ENCODE assay signal across 8 mouse cellular contexts in genomic region chr10:18022741-18023347, GRCm38 (mm10). TPM values are rescaled to one million over a fixed set of nuclear protein-coding genes. Genes with fewer than 3 reads are reported as not detected.
DNase-seq lines count a peak whose midpoint lies in the region; ATAC-seq and TF ChIP-seq lines count a peak whose summit lies in the region.

TSS of gene Abracl (minus strand) at chr10:18023288.

- peak; percentile 71 for DNase-seq in ES-E14 (ENCODE audit: low read depth, low spot score)
- DNase-seq in cerebellum, adult 11 months, result peak; percentile 31
- peak; percentile 79 for DNase-seq in forebrain, embryonic 14.5 days (ENCODE audit: low spot score)
- peak; percentile 81 to 83 for DNase-seq in heart, postnatal 10 days
- peak; percentile 81 to 89 for DNase-seq in kidney, postnatal 4 days
- peak; percentile 44 for DNase-seq in telencephalon, adult 2 months (ENCODE audit: low read depth, low spot score)

- H3K4me2 ChIP-seq in forebrain, embryonic 14.5 days (ENCODE audit: low read length), result peak within 1 kb of the TSS; percentile 60
- peak within 1 kb of the TSS; percentile 69 for H3K4me2 ChIP-seq in liver, embryonic 16.5 days (ENCODE audit: low read depth, low read length)
- peak within 1 kb of the TSS; percentile 67 for H3K4me2 ChIP-seq in neural tube, embryonic 12.5 days (replicated peaks)

- peak within 1 kb of the TSS; percentile 5; the same call in 1 of the 2 replicates for H3K27ac ChIP-seq in ES-E14 (ENCODE audit: insufficient read depth, low read depth, low read length, poor library complexity, severe bottlenecking)
- H3K27ac ChIP-seq in forebrain, embryonic 14.5 days (ENCODE audit: low read depth, low read length), result peak within 1 kb of the TSS; percentile 90
- H3K27ac ChIP-seq in liver, embryonic 16.5 days (ENCODE audit: low read length), result peak within 1 kb of the TSS; percentile 57
- H3K27ac ChIP-seq in neural tube, embryonic 12.5 days, result peak within 1 kb of the TSS; percentile 86

- peak within 1 kb of the TSS; percentile 75 for H3K9ac ChIP-seq in ES-E14 (ENCODE audit: insufficient read depth, low read depth, low read length, poor library complexity, severe bottlenecking)
- H3K9ac ChIP-seq in forebrain, embryonic 14.5 days (ENCODE audit: low read length), result peak within 1 kb of the TSS; percentile 66
- H3K9ac ChIP-seq in liver, embryonic 16.5 days (ENCODE audit: low read depth, low read length), result peak within 1 kb of the TSS; percentile 59
- peak within 1 kb of the TSS; percentile 86 for H3K9ac ChIP-seq in neural tube, embryonic 12.5 days

- no peaks in the 10 kb centered on the region for H3K9me3 ChIP-seq in ES-E14 (ENCODE audit: control insufficient read depth, insufficient read depth, low read depth, low read length)
- no peaks in the 10 kb centered on the region for H3K9me3 ChIP-seq in forebrain, embryonic 14.5 days (replicated peaks; ENCODE audit: control insufficient read depth, low read length)
- no peaks in the 10 kb centered on the region for H3K9me3 ChIP-seq in liver, embryonic 16.5 days (replicated peaks; ENCODE audit: control insufficient read depth, low read length)
- no peaks in the 10 kb centered on the region for H3K9me3 ChIP-seq in neural tube, embryonic 12.5 days

- no peaks in the 10 kb centered on the region for H3K27me3 ChIP-seq in forebrain, embryonic 14.5 days (replicated peaks; ENCODE audit: control insufficient read depth, insufficient read depth, low read length)
- no peaks in the 10 kb centered on the region for H3K27me3 ChIP-seq in liver, embryonic 16.5 days (ENCODE audit: control insufficient read depth, insufficient read depth, low read depth, low read length)
- H3K27me3 ChIP-seq in neural tube, embryonic 12.5 days (replicated peaks), result no peaks in the 10 kb centered on the region

- no peaks in the 10 kb centered on the region; the same call in 1 of the 2 replicates for H3K36me3 ChIP-seq in ES-E14 (ENCODE audit: control insufficient read depth, insufficient read depth, low read length, poor library complexity, severe bottlenecking)
- H3K36me3 ChIP-seq in forebrain, embryonic 14.5 days (ENCODE audit: control insufficient read depth, insufficient read depth, low read length), result peaks cover 8% of the 10 kb centered on the region
- no peaks in the 10 kb centered on the region; the same call in 1 of the 2 replicates for H3K36me3 ChIP-seq in liver, embryonic 16.5 days (ENCODE audit: control insufficient read depth, insufficient read depth)
- peaks cover 9% of the 10 kb centered on the region for H3K36me3 ChIP-seq in neural tube, embryonic 12.5 days

- in situ Hi-C loops in ES-E14 (cut with MboI; ENCODE audit: low sequenced_read_pairs in 2 of 2, unreplicated experiment in 2 of 2), result no loop called here

- under 1% methylated on average over 37 of the region's 37 CpGs for WGBS in forebrain, embryonic 14.5 days
- under 1% methylated on average over 37 of the region's 37 CpGs for WGBS in liver, embryonic 16.5 days (ENCODE audit: insufficient replicate concordance)
- under 1% methylated on average over 37 of the region's 37 CpGs for WGBS in neural tube, embryonic 12.5 days

- H3K4me3 ChIP-seq in ES-E14 (ENCODE audit: insufficient read depth in 1 of 2, low read depth in 1 of 2, low read length in 2 of 2, poor library complexity in 1 of 2, severe bottlenecking in 1 of 2), result peak within 1 kb of the TSS; percentile 75 to 85
- peak within 1 kb of the TSS; percentile 48 for H3K4me3 ChIP-seq in forebrain, embryonic 14.5 days (ENCODE audit: low read depth, low read length)
- peak within 1 kb of the TSS; percentile 63 for H3K4me3 ChIP-seq in liver, embryonic 16.5 days (ENCODE audit: low read depth, low read length)
- H3K4me3 ChIP-seq in neural tube, embryonic 12.5 days, result peak within 1 kb of the TSS; percentile 68

- no peaks in the 10 kb centered on the region; a peak in 1 of 4 replicates for H3K4me1 ChIP-seq in ES-E14 (ENCODE audit: control insufficient read depth in 2 of 2, insufficient read depth in 2 of 2, low read length in 2 of 2, poor library complexity in 1 of 2)
- peaks cover 7% of the 10 kb centered on the region for H3K4me1 ChIP-seq in forebrain, embryonic 14.5 days (ENCODE audit: control insufficient read depth, insufficient read depth, low read length)
- peaks cover 4% of the 10 kb centered on the region for H3K4me1 ChIP-seq in liver, embryonic 16.5 days (ENCODE audit: control insufficient read depth, low read depth, low read length)
- H3K4me1 ChIP-seq in neural tube, embryonic 12.5 days, result peaks cover 11% of the 10 kb centered on the region; the same call in 1 of the 2 replicates

- peak; percentile 89 for ATAC-seq in forebrain, embryonic 14.5 days
- ATAC-seq in liver, embryonic 16.5 days (ENCODE audit: low read depth), result peak; percentile 90
- peak; percentile 95 for ATAC-seq in neural tube, embryonic 12.5 days (ENCODE audit: low FRiP score, low read depth)

- intact Hi-C loops in heart, postnatal 10 days (cut with DNase I), result no loop called here

TF ChIP-seq in ES-E14, 5 proteins besides CTCF, POLR2A, EP300 and RAD21:
- TF ChIP-seq MAFK (IDR thresholded peaks at IDR 0.05; ENCODE audit: insufficient read depth, low read depth, low read length) (no peak), HCFC1 (IDR thresholded peaks at IDR 0.05; ENCODE audit: borderline replicate concordance, insufficient read depth, low read length) (0 out of 2 replicates have a peak, but pooled peaks have one; percentile 30)

RNA-seq across cellular contexts. Expression of gene Abracl, which starts in this region (rescaled TPM):
- total RNA-seq in ES-E14 (2012; rRNA removed), result 29.7 and 51.6 TPM in 2 replicates
- polyA plus RNA-seq in forebrain, embryonic 14.5 days (2014; fragmentation: Nextera tagmentation; extraction: Ambion mirVana), result 235 and 270 TPM in 2 replicates
- 10 to 100 TPM; 87.8 to 96.2 TPM for total RNA-seq in heart, postnatal 10 days (2021)
- polyA plus RNA-seq in liver, embryonic 16.5 days (2015; fragmentation: Nextera tagmentation; extraction: Ambion mirVana), result 35.1 and 42.4 TPM in 2 replicates
- 155 and 159 TPM in 2 replicates for polyA plus RNA-seq in neural tube, embryonic 12.5 days (2016; fragmentation: Nextera tagmentation; extraction: Ambion mirVana)

Comparison
In these comparisons a context has a peak if more than half of its experiments do, and no peak if none do; other contexts are left out.
1. Peak in every context shown above with its lines: DNase-seq, ATAC-seq, H3K4me3 ChIP-seq and H3K27ac ChIP-seq.
2. DNase-seq: peak in every context shown above with its lines; median percentile 85 in kidney, postnatal 4 days; 82 in heart, postnatal 10 days; 79 in forebrain, embryonic 14.5 days; 71 in ES-E14; 44 in telencephalon, adult 2 months; 31 in cerebellum, adult 11 months.
3. H3K27ac ChIP-seq: peak in every context shown above with its lines; median percentile 90 in forebrain, embryonic 14.5 days; 86 in neural tube, embryonic 12.5 days; 57 in liver, embryonic 16.5 days; 5 in ES-E14.